Mouse (Mus musculus): ENCODE measurements around the gene Ptrh2. TPM values are rescaled to one million over a fixed set of nuclear protein-coding genes. Genes with fewer than 3 reads are reported as not detected.

The Ptrh2 gene
- polyA plus RNA-seq, 1 experiment = 8.0 TPM

GRCm38 (mm10) chr11:86684126-86685012, 584 bp downstream of the Ptrh2 start:
- H3K27ac ChIP-seq (ENCODE audit: insufficient read depth, low read length) = no peak overlapping the region
- H3K4me1 ChIP-seq (ENCODE audit: control insufficient read depth, insufficient read depth, low read length) = peaks cover 3% of the 10 kb centered on the region
- no peak for TF ChIP-seq CTCF (IDR thresholded peaks at IDR 0.05; ENCODE audit: extremely low read depth, insufficient read depth, low read length)
- TF ChIP-seq POLR2A (IDR thresholded peaks at IDR 0.05; ENCODE audit: extremely low read depth, insufficient read depth, low read length) = no peak
- H3K4me3 ChIP-seq (ENCODE audit: insufficient read depth, low read length) = peak overlapping the region; percentile 88

GRCm38 (mm10) chr11:86685366-86685765, 1.6 kb downstream of the Ptrh2 start:
- no peak overlapping the region for H3K27ac ChIP-seq (ENCODE audit: insufficient read depth, low read length)
- H3K4me3 ChIP-seq (ENCODE audit: insufficient read depth, low read length) = no peak overlapping the region
- TF ChIP-seq CTCF (IDR thresholded peaks at IDR 0.05; ENCODE audit: extremely low read depth, insufficient read depth, low read length) (no peak), POLR2A (IDR thresholded peaks at IDR 0.05; ENCODE audit: extremely low read depth, insufficient read depth, low read length) (no peak)
- peaks cover 3% of the 10 kb centered on the region for H3K4me1 ChIP-seq (ENCODE audit: control insufficient read depth, insufficient read depth, low read length)

GRCm38 (mm10) chr11:86690383-86690782, 6.6 kb downstream of the Ptrh2 start:
- H3K4me3 ChIP-seq (ENCODE audit: insufficient read depth, low read length) = no peak overlapping the region
- TF ChIP-seq POLR2A (IDR thresholded peaks at IDR 0.05; ENCODE audit: extremely low read depth, insufficient read depth, low read length) = no peak
- TF ChIP-seq CTCF (IDR thresholded peaks at IDR 0.05; ENCODE audit: extremely low read depth, insufficient read depth, low read length) = no peak
- H3K27ac ChIP-seq (ENCODE audit: insufficient read depth, low read length) = no peak overlapping the region
- H3K4me1 ChIP-seq (ENCODE audit: control insufficient read depth, insufficient read depth, low read length) = peaks cover under 1% of the 10 kb centered on the region

- no peak overlapping the region for H3K4me3 ChIP-seq (ENCODE audit: insufficient read depth, low read length)
- H3K27ac ChIP-seq (ENCODE audit: insufficient read depth, low read length) = no peak overlapping the region
- TF ChIP-seq CTCF (IDR thresholded peaks at IDR 0.05; ENCODE audit: extremely low read depth, insufficient read depth, low read length) = no peak
- TF ChIP-seq POLR2A (IDR thresholded peaks at IDR 0.05; ENCODE audit: extremely low read depth, insufficient read depth, low read length) = no peak
- no peaks in the 10 kb centered on the region for H3K4me1 ChIP-seq (ENCODE audit: control insufficient read depth, insufficient read depth, low read length)
Observed at GRCm38 (mm10) chr11:86691482-86691881, 7.7 kb downstream of the Ptrh2 start.

GRCm38 (mm10) chr11:86691956-86692355, 8.2 kb downstream of the Ptrh2 start:
- H3K4me3 ChIP-seq (ENCODE audit: insufficient read depth, low read length) = no peak overlapping the region
- no peak for TF ChIP-seq CTCF (IDR thresholded peaks at IDR 0.05; ENCODE audit: extremely low read depth, insufficient read depth, low read length)
- TF ChIP-seq POLR2A (IDR thresholded peaks at IDR 0.05; ENCODE audit: extremely low read depth, insufficient read depth, low read length) = no peak
- H3K27ac ChIP-seq (ENCODE audit: insufficient read depth, low read length) = peak overlapping the region; percentile 35; the same call in 1 of the 2 replicates
- no peaks in the 10 kb centered on the region for H3K4me1 ChIP-seq (ENCODE audit: control insufficient read depth, insufficient read depth, low read length)

- Histone ChIP-seq H3K4me3 (ENCODE audit: insufficient read depth, low read length) (no peak overlapping the region), H3K4me1 (ENCODE audit: control insufficient read depth, insufficient read depth, low read length) (no peaks in the 10 kb centered on the region), H3K27ac (ENCODE audit: insufficient read depth, low read length) (no peak overlapping the region)
- TF ChIP-seq POLR2A (IDR thresholded peaks at IDR 0.05; ENCODE audit: extremely low read depth, insufficient read depth, low read length) (no peak), CTCF (IDR thresholded peaks at IDR 0.05; ENCODE audit: extremely low read depth, insufficient read depth, low read length) (no peak)
Observed at GRCm38 (mm10) chr11:86692546-86692945, 8.8 kb downstream of the Ptrh2 start.

- no peak overlapping the region for H3K27ac ChIP-seq (ENCODE audit: insufficient read depth, low read length)
- H3K4me1 ChIP-seq (ENCODE audit: control insufficient read depth, insufficient read depth, low read length) = no peaks in the 10 kb centered on the region; the same call in 1 of the 2 replicates
- no peak for TF ChIP-seq CTCF (IDR thresholded peaks at IDR 0.05; ENCODE audit: extremely low read depth, insufficient read depth, low read length)
- no peak for TF ChIP-seq POLR2A (IDR thresholded peaks at IDR 0.05; ENCODE audit: extremely low read depth, insufficient read depth, low read length)
- no peak overlapping the region for H3K4me3 ChIP-seq (ENCODE audit: insufficient read depth, low read length)
Observed at GRCm38 (mm10) chr11:86695461-86695860, 11.7 kb downstream of the Ptrh2 start.

GRCm38 (mm10) chr11:86701151-86701550, 17.4 kb downstream of the Ptrh2 start:
- TF ChIP-seq CTCF (IDR thresholded peaks at IDR 0.05; ENCODE audit: extremely low read depth, insufficient read depth, low read length) (no peak), POLR2A (IDR thresholded peaks at IDR 0.05; ENCODE audit: extremely low read depth, insufficient read depth, low read length) (no peak)
- Histone ChIP-seq H3K4me3 (ENCODE audit: insufficient read depth, low read length) (no peak overlapping the region), H3K27ac (ENCODE audit: insufficient read depth, low read length) (no peak overlapping the region), H3K4me1 (ENCODE audit: control insufficient read depth, insufficient read depth, low read length) (no peaks in the 10 kb centered on the region; the same call in 1 of the 2 replicates)

GRCm38 (mm10) chr11:86714606-86715005, 30.8 kb downstream of the Ptrh2 start:
- TF ChIP-seq CTCF (IDR thresholded peaks at IDR 0.05; ENCODE audit: extremely low read depth, insufficient read depth, low read length) (no peak), POLR2A (IDR thresholded peaks at IDR 0.05; ENCODE audit: extremely low read depth, insufficient read depth, low read length) (no peak)
- Histone ChIP-seq H3K4me1 (ENCODE audit: control insufficient read depth, insufficient read depth, low read length) (no peaks in the 10 kb centered on the region), H3K4me3 (ENCODE audit: insufficient read depth, low read length) (no peak overlapping the region), H3K27ac (ENCODE audit: insufficient read depth, low read length) (no peak overlapping the region)

Measured in cortical plate, adult 2 months (tissue).